Mouse (Mus musculus) ovary, adult 18-20 months (tissue): Measurements from ENCODE around the gene Brd7.
A peak's percentile ranks its signal among the peaks of the same experiment; 100 is the strongest.

ENCODE experiments used
- DNase-seq: peaks from one replicate; pipeline ENCODE4 v3.0.0; 2022; ENCODE audit warnings: low spot score, mixed read lengths

The Brd7 gene

GRCm38 (mm10) chr8:88361708-88362428 is at the start of gene Brd7:
Gene Brd7 (minus strand): TSS chr8:88362194.
- DNase-seq: peak; percentile 65

GRCm38 (mm10) chr8:88411461-88411860 is 49.5 kb upstream of the Brd7 start:
- DNase-seq: no peak

- no peak for DNase-seq
Measured at GRCm38 (mm10) chr8:88409401-88409940, 47.5 kb upstream of the Brd7 start.

GRCm38 (mm10) chr8:88407716-88408115 is 45.7 kb upstream of the Brd7 start:
- DNase-seq: no peak

- DNase-seq: no peak
Measured at GRCm38 (mm10) chr8:88398060-88398459, 36.1 kb upstream of the Brd7 start.

GRCm38 (mm10) chr8:88393298-88393697 is 31.3 kb upstream of the Brd7 start:
- no peak for DNase-seq

- DNase-seq: no peak
Measured at GRCm38 (mm10) chr8:88390749-88391148, 28.8 kb upstream of the Brd7 start.

- DNase-seq: no peak
Measured at GRCm38 (mm10) chr8:88388691-88389239, 26.8 kb upstream of the Brd7 start.

GRCm38 (mm10) chr8:88387874-88388273 is 25.9 kb upstream of the Brd7 start:
- no peak for DNase-seq

- DNase-seq: no peak
Measured at GRCm38 (mm10) chr8:88383164-88383556, 21.2 kb upstream of the Brd7 start.

GRCm38 (mm10) chr8:88382311-88383163 is 20.5 kb upstream of the Brd7 start:
- DNase-seq: no peak

GRCm38 (mm10) chr8:88380497-88380896 is 18.5 kb upstream of the Brd7 start:
- no peak for DNase-seq

GRCm38 (mm10) chr8:88376836-88377582 is 15.0 kb upstream of the Brd7 start:
- DNase-seq: peak; percentile 34

GRCm38 (mm10) chr8:88371522-88371921 is 9.5 kb upstream of the Brd7 start:
- DNase-seq: no peak

GRCm38 (mm10) chr8:88369805-88370204 is 7.8 kb upstream of the Brd7 start:
- no peak for DNase-seq

- DNase-seq: no peak
Measured at GRCm38 (mm10) chr8:88369221-88369620, 7.2 kb upstream of the Brd7 start.

- DNase-seq: peak; percentile 28
Measured at GRCm38 (mm10) chr8:88362446-88363150, 604 bp upstream of the Brd7 start.

GRCm38 (mm10) chr8:88361044-88361707 is 818 bp downstream of the Brd7 start:
- DNase-seq: no peak

- DNase-seq: no peak
Measured at GRCm38 (mm10) chr8:88359959-88360358, 2.0 kb downstream of the Brd7 start.

- DNase-seq: no peak
Measured at GRCm38 (mm10) chr8:88357946-88358345, 4.0 kb downstream of the Brd7 start.
